Mouse (Mus musculus): ENCODE measurements around the gene Mrpl36. TPM values are rescaled to one million over a fixed set of nuclear protein-coding genes. Genes with fewer than 3 reads are reported as not detected.

The Mrpl36 gene
- polyA plus RNA-seq, 1 experiment from 2014 or later = 155 TPM

DNA sequence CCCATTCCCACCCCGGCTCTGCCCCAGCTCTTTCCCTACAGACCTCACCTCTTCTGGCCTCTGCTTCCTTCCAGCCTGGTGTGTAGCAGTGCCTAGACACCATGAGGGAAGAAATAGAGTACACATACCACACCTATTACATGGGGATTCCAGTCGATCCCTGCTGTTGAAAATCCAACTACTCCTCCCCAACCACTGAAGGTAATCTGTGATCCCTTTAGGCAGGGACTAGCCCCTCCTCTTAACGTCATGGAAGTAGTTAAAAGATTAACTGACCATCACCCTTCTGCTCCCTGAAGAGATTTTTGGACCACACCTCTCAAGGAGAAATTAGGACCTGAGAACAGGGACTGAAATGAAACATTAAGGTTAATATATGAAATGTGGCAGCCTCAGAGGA is 18.9 kb downstream of the Mrpl36 start:
- no peak for ATAC-seq (ENCODE audit: insufficient number of reproducible peaks, low FRiP score)

DNA sequence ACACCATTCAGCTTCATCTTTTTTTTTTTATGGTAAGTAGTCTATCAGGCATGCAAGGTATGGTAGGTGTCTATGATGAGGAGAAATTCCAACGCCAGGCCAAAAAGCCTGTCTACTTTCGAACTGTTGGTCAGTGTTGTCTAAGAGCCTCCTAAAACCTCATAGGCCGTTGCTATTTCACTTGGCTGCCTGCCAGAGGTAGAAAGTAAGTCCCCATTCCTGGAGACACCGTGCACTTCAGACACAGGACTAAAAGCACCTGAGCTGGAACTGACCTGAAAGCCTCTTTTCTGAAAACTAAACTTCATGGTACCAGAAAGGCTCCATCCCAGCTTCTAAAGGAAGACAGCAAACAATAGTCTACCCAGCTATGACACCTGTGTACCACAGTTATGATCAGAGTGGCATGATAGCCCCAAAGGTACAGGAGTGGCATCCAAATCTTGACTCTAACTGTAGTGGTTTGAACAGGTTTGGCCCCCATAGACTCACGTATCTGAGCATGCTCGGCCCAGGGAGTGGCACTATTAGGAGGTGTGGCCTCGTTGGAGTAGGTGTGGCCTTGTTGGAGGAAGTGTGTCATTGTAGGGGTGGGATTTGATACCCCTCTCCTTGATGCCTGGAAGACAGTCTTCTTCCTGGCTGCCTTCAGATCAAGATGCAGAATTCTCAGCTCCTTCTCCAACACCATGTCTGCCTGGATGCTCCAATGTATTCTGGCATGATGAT is 19.8 kb downstream of the Mrpl36 start:
- no peak overlapping the region for H3K9ac ChIP-seq
- WGBS = 67% methylated on average over 7 of the region's 7 CpGs
- H3K27me3 ChIP-seq (replicated peaks) = no peaks in the 10 kb centered on the region
- no peaks in the 10 kb centered on the region for H3K9me3 ChIP-seq (replicated peaks)
- no peak overlapping the region for H3K4me2 ChIP-seq
- H3K4me1 ChIP-seq (replicated peaks) = peaks cover 24% of the 10 kb centered on the region
- no peak overlapping the region for H3K27ac ChIP-seq (ENCODE audit: poor library complexity, severe bottlenecking)
- no peaks in the 10 kb centered on the region for H3K36me3 ChIP-seq
- no peak for ATAC-seq (ENCODE audit: insufficient number of reproducible peaks, low FRiP score)
- H3K4me3 ChIP-seq = no peak overlapping the region

More for the DNA sequence above, 18.9 kb downstream of the Mrpl36 start:
- peak overlapping the region; percentile 29; the same call in 1 of the 2 replicates for H3K4me2 ChIP-seq
- no peaks in the 10 kb centered on the region for H3K9me3 ChIP-seq (replicated peaks)
- H3K4me1 ChIP-seq (replicated peaks) = peaks cover 17% of the 10 kb centered on the region
- H3K27ac ChIP-seq (ENCODE audit: poor library complexity, severe bottlenecking) = peak overlapping the region; percentile 73
- 51% methylated on average over 3 of the region's 3 CpGs for WGBS
- H3K9ac ChIP-seq = no peak overlapping the region
- H3K27me3 ChIP-seq (replicated peaks) = no peaks in the 10 kb centered on the region
- no peaks in the 10 kb centered on the region for H3K36me3 ChIP-seq
- H3K4me3 ChIP-seq = no peak overlapping the region

DNA sequence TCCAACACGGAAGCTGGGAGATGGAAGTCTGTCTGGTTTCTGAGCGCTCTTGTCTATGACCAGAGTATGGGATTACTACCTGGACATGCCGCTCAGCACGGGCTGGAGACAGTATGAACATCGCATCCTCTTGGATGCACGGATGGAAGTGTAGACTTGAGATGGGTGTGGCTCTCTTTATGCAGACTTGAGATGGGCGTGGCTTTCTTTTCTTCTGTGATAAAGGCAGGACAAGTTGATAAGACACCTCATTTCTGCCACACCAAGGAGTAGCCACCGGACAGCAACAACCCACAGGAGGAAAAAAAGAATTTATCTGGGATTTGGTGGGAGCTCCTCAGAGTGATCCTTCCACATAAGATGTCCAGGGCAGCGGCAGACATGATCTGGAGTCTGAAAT is 22.4 kb downstream of the Mrpl36 start:
- H3K4me2 ChIP-seq = no peak overlapping the region
- H3K27ac ChIP-seq (ENCODE audit: poor library complexity, severe bottlenecking) = no peak overlapping the region
- no peak overlapping the region for H3K9ac ChIP-seq
- peaks cover 24% of the 10 kb centered on the region for H3K4me1 ChIP-seq (replicated peaks)
- no peak for ATAC-seq (ENCODE audit: insufficient number of reproducible peaks, low FRiP score)
- no peaks in the 10 kb centered on the region for H3K9me3 ChIP-seq (replicated peaks)
- no peaks in the 10 kb centered on the region for H3K36me3 ChIP-seq
- no peaks in the 10 kb centered on the region for H3K27me3 ChIP-seq (replicated peaks)
- H3K4me3 ChIP-seq = no peak overlapping the region
- WGBS = 78% methylated on average over 9 of the region's 9 CpGs

DNA sequence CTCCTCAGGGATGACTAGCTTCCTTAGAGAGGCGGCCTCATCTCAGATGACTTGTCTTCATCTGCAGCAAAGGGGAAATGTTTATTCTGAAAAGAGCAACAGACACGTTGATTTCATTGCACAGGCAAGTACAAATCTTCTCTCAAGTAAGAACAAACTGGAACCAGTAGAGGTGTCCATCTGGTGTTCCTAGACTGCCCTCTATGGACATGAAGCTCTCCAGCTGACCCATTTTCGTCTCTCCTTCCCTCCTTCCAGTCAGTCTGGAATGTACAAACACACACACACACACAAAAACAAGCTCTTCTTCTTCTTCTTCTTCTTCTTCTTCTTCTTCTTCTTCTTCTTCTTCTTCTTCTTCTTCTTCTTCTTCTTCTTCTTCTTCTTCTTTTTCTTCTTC is 23.6 kb downstream of the Mrpl36 start:
- Histone ChIP-seq H3K27me3 (replicated peaks) (no peaks in the 10 kb centered on the region), H3K4me3 (no peak overlapping the region), H3K9me3 (replicated peaks) (no peaks in the 10 kb centered on the region), H3K27ac (ENCODE audit: poor library complexity, severe bottlenecking) (no peak overlapping the region), H3K4me2 (no peak overlapping the region), H3K36me3 (no peaks in the 10 kb centered on the region), H3K9ac (no peak overlapping the region), H3K4me1 (replicated peaks) (peaks cover 21% of the 10 kb centered on the region)
- no peak for ATAC-seq (ENCODE audit: insufficient number of reproducible peaks, low FRiP score)
- 53% methylated on average over 3 of the region's 3 CpGs for WGBS

DNA sequence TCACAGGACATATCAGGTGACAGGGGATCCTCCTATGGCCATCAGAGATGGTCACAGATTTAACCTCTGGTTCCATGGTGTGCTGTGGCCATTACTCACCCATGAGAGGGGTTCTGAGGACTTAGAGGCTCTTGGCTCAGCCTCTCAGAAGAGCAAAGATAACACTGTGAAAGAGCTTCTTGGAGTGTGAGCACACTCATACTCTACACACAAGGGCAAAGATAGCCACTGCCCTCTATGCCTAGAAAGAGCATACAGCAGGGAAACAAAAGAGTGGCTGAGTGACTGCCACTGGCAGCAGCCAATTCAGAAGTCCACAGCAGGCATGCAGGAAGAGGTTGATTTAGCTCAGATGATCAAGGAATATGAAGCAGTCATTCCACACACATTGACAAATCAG is 24.2 kb downstream of the Mrpl36 start:
- Histone ChIP-seq H3K36me3 (no peaks in the 10 kb centered on the region), H3K9ac (no peak overlapping the region), H3K4me2 (no peak overlapping the region), H3K4me1 (replicated peaks) (peaks cover 15% of the 10 kb centered on the region), H3K27me3 (replicated peaks) (no peaks in the 10 kb centered on the region), H3K27ac (ENCODE audit: poor library complexity, severe bottlenecking) (no peak overlapping the region), H3K9me3 (replicated peaks) (no peaks in the 10 kb centered on the region), H3K4me3 (no peak overlapping the region)
- no peak for ATAC-seq (ENCODE audit: insufficient number of reproducible peaks, low FRiP score)

DNA sequence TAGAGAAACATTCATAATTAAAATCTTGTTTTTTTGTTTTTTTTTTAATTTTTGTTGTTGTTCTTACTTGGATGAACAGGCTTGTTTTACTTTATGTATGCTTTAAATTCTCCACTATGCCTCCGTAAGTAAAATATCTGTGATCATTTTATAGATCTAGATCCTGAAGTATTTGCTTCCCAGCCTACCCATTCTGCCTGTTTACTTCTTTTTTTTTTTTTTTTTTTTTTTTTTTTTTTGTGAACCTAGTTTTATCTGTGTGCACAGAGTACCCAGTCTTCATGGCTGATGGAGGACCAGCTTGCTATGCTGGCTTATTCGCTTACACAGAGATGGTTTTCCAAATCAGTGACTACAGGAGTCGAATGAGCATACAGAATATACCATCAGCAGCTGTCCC is 28.8 kb downstream of the Mrpl36 start:
- no peaks in the 10 kb centered on the region for H3K27me3 ChIP-seq (replicated peaks)
- H3K9me3 ChIP-seq (replicated peaks) = no peaks in the 10 kb centered on the region
- H3K4me1 ChIP-seq (replicated peaks) = peaks cover 16% of the 10 kb centered on the region
- ATAC-seq (ENCODE audit: insufficient number of reproducible peaks, low FRiP score) = no peak
- no peak overlapping the region for H3K9ac ChIP-seq
- no peak overlapping the region for H3K27ac ChIP-seq (ENCODE audit: poor library complexity, severe bottlenecking)
- no peak overlapping the region for H3K4me2 ChIP-seq
- no peak overlapping the region for H3K4me3 ChIP-seq
- whole genome bisulfite sequencing = 85% methylated on average over 3 of the region's 3 CpGs
- H3K36me3 ChIP-seq = no peaks in the 10 kb centered on the region

DNA sequence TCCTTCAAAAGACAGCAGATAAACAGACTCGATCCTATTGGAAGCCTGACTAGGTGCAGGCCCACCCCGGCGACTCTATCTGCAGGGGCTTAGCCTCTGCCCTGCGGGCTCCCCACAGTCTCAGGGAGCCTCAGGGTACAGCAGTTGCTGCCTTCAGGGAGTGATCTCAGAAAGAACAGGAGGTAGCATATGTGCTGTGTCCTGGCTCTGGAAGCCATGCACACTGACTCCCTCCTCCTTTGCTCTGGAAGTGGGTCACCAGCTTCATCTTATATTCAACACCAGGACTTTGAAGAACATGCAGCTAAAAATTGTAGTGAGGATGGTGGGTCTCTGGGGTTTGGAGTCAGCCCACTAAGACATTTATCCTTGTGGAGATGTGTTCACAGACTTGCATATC is 45.1 kb downstream of the Mrpl36 start:
- H3K27me3 ChIP-seq (replicated peaks) = no peaks in the 10 kb centered on the region
- H3K9me3 ChIP-seq (replicated peaks) = no peaks in the 10 kb centered on the region
- 52% methylated on average over 4 of the region's 4 CpGs for WGBS
- no peak overlapping the region for H3K9ac ChIP-seq
- H3K27ac ChIP-seq (ENCODE audit: poor library complexity, severe bottlenecking) = no peak overlapping the region
- no peaks in the 10 kb centered on the region for H3K36me3 ChIP-seq
- H3K4me1 ChIP-seq (replicated peaks) = 0 out of 2 replicates have a peak, but pooled peaks cover 3% of the 10 kb centered on the region
- no peak overlapping the region for H3K4me3 ChIP-seq
- no peak overlapping the region for H3K4me2 ChIP-seq
- ATAC-seq (ENCODE audit: insufficient number of reproducible peaks, low FRiP score) = no peak

DNA sequence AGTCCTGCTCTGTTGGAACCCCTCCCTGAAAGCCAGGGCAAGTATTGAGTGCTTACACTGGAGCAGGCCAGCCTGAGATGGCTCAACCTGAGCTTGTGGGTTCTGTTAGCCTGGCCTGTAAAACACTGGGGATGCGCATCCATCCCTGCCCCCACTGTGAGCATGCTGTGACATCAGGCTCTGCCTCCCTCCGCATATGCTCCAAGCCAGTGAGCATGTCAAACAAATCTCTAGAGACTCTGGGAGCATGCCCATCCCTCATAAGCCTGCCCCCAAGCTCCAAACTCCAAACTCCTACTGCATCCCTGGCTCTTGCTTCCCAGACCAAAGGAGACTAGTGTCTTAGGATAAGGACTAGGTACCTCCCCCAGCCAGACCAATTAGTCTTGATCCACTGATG is 46.3 kb downstream of the Mrpl36 start:
- H3K27ac ChIP-seq (ENCODE audit: poor library complexity, severe bottlenecking) = no peak overlapping the region
- no peak overlapping the region for H3K4me2 ChIP-seq
- no peak overlapping the region for H3K9ac ChIP-seq
- no peaks in the 10 kb centered on the region for H3K27me3 ChIP-seq (replicated peaks)
- H3K9me3 ChIP-seq (replicated peaks) = no peaks in the 10 kb centered on the region
- H3K4me3 ChIP-seq = no peak overlapping the region
- WGBS = 73% methylated on average over 2 of the region's 2 CpGs
- ATAC-seq (ENCODE audit: insufficient number of reproducible peaks, low FRiP score) = no peak
- H3K4me1 ChIP-seq (replicated peaks) = 0 out of 2 replicates have a peak, but pooled peaks cover 3% of the 10 kb centered on the region
- H3K36me3 ChIP-seq = no peaks in the 10 kb centered on the region

DNA sequence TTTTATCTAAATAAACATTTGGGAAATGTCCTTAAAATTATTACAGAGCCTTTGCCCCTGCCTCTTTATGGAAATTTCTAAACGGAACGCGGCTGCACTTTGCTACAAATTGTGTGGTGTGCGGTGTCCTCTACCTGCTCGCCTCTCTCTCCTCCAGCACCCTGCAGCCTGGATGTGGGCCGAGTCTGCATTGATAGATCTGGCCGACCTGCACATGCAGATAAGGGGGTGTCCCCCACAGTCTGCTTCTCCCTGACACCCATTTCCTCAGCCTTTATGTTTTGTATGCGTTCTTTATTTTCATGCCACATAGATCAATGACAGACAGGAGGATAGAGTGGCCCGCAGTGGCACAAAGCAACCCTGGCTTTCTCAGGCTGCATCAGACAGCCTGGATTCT is 49.3 kb downstream of the Mrpl36 start:
- H3K27me3 ChIP-seq (replicated peaks) = no peaks in the 10 kb centered on the region
- H3K4me1 ChIP-seq (replicated peaks) = 0 out of 2 replicates have a peak, but pooled peaks cover 3% of the 10 kb centered on the region
- no peak overlapping the region for H3K9ac ChIP-seq
- H3K4me2 ChIP-seq = no peak overlapping the region
- no peak overlapping the region for H3K27ac ChIP-seq (ENCODE audit: poor library complexity, severe bottlenecking)
- H3K4me3 ChIP-seq = no peak overlapping the region
- WGBS = 81% methylated on average over 9 of the region's 9 CpGs
- no peak for ATAC-seq (ENCODE audit: insufficient number of reproducible peaks, low FRiP score)
- H3K9me3 ChIP-seq (replicated peaks) = no peaks in the 10 kb centered on the region
- no peaks in the 10 kb centered on the region for H3K36me3 ChIP-seq

Other genes starting within 250 kb of the Mrpl36 start
- gene Irx4, start 68.0 kb upstream of the Mrpl36 start, polyA plus RNA-seq (2016; fragmentation: Nextera tagmentation; extraction: Ambion mirVana) = 62.4 and 65.9 TPM in 2 replicates
- gene Ndufs6, start within 50 bp of the Mrpl36 start, polyA plus RNA-seq (2016; fragmentation: Nextera tagmentation; extraction: Ambion mirVana) = 565 and 582 TPM in 2 replicates
- 24.1 and 25.1 TPM in 2 replicates for gene Lpcat1, start 138.7 kb downstream of the Mrpl36 start, polyA plus RNA-seq (2016; fragmentation: Nextera tagmentation; extraction: Ambion mirVana)
- gene Slc6a3, start 208.2 kb downstream of the Mrpl36 start, polyA plus RNA-seq (2016; fragmentation: Nextera tagmentation; extraction: Ambion mirVana) = 0.09 and 0.35 TPM in 2 replicates

All from heart, embryonic 12.5 days (tissue).